Mouse (Mus musculus) adrenal gland, adult 10 weeks (tissue): ENCODE results near the gene Olfr572. TPM values are rescaled to one million over a fixed set of nuclear protein-coding genes. Genes with fewer than 3 reads are reported as not detected.

Experiments used
- polyA plus RNA-seq: library from polyadenylated mRNA; stranded (reverse); fragments of 350-450 nt; fragmentation: Illumina TruSeq; extraction: RNeasy Lipid Tissue Mini Kit (QIAGEN cat#74804); gene quantifications from one replicate; pipeline ENCODE4 v1.2.3, GENCODE M21; 2014; ENCODE audit warnings: low read depth, low replicate concordance

Gene Olfr572
- not detected for polyA plus RNA-seq

DNA sequence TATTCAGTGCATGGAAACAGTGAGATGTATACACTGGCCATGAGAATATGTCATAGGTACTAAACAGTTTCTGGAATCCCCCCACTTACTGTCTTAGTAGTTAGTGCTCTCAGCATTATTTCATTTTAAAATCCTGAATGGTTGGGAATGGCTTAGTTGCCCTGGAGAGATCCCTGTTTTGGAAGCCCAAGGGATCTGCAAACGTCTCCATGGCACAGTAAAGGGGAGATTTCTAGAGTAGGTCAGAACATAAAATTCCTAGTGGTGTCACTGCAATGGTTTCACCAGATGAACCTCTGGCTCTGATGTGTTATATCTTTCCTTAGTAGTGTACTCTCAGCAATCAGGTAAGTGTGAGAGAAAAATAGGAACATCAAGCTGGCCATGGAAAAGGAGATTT is at the start of gene Olfr572:
Gene Olfr572 (plus strand): TSS at position 301 of the 400 bp plus-strand sequence.

DNA sequence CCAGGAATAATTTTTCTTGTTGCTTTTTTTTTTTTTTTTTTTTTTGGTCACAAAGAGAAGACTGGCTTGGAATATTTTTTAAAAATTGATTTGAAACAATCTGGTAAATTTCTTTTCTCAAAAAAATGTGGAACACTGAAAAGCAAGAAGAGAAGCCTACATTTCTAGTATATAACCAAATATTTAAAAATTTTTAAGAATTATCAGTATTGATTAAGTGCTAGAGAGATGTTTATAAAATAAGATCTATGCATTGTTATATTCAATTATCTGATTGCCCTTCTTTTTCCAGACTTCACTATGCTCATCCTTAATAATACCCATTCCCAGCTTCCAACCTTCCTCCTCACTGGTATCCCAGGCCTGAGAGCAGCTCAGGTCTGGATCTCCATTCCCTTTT is 47.4 kb upstream of the Olfr572 start, which contains the start of gene Olfr568:
Gene Olfr568 (plus strand): TSS at position 301 of the 400 bp plus-strand sequence.

DNA sequence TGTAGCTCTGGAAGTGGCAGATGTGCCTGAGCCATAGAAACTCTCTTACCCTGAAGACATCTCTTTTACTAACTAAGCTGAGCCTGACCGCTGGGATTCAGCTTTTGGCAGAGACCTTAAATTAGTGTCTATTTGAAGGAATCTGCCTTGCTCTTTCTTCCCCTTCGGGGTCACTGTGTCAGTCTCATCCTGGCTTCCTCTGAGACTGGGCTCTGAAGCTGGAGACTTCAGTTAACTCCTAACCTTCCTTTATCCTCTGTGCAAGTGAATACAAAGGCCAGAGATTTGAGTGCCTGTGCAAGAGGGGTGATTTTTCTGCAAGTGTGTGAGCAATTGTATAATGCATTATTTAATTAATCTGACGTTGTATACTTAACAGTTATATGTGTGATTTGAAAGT is 33.4 kb upstream of the Olfr572 start, which contains the start of gene Olfr569:
Gene Olfr569 (minus strand): TSS at position 101 of the 400 bp plus-strand sequence.

DNA sequence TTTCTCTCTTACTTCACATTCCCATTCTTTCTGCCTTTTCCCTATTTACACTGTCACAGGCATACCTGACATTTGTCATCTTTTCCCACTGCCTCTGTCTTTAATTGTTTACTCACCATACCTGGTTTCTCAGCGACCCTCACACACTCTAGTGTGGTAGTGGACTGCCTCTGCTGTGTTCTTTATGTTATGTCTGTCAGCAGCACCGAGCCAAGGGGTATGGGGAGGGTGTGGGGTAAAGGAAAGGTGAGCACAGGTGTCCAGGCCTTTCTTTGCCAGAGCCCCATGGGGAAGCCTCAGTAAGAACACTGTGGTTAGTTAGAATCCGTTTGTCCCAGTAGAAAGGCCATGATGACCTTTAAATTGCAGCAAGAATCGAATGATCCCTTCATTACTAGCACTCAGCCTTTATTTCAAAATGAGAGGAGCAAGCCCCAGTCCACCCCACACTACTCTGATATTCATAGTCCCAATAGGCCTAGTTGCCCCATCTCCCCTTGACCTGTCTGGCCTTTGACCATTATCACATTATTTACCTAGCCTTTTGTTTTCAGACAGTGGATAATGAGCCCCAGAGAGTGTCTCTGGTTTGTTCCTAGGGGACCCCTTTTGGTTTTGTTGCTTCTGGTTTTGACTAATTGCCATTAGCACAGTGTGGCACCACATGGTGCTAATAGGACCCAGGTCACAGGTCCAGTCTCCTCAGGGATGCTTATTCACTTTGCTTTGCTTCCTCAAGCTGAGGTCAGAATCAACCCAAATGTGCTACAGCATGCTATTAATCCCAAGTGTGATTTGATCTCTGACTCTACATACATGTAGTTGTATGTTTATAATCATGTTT is 7.0 kb upstream of the Olfr572 start, which contains the start of gene Olfr571:
Gene Olfr571 (minus strand): TSS at position 505 of the 844 bp plus-strand sequence.

GRCm38 (mm10) chr7:102942475-102942874 is 18.3 kb downstream of the Olfr572 start, which contains the start of gene Olfr573-ps1:
Gene Olfr573-ps1, minus strand, starts transcription at chr7:102942575.

GRCm38 (mm10) chr7:102948167-102948566 is 24.0 kb downstream of the Olfr572 start, which contains the start of gene Olfr574:
Gene Olfr574, plus strand, starts transcription at chr7:102948467.

DNA sequence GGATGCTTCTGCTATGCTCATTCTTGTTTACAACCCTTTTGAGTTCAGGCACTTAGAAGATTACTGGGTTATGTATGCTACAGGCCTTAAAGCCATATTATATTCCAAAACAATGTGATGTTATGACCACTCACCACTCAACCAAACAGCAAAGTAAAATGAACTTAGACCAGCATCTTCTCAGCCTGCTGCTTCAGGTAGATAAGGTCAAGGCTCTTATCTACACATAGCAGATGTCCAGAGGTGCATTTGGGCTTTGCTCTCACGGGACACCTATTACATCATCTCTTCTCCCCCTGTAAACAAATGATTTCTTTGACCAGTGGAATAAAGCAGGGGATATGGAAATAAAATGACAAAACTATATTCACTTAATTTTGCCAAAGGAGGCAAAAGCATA is 34.4 kb downstream of the Olfr572 start, which contains the start of gene Olfr575:
Gene Olfr575 (minus strand): TSS at position 183 of the 400 bp plus-strand sequence.

DNA sequence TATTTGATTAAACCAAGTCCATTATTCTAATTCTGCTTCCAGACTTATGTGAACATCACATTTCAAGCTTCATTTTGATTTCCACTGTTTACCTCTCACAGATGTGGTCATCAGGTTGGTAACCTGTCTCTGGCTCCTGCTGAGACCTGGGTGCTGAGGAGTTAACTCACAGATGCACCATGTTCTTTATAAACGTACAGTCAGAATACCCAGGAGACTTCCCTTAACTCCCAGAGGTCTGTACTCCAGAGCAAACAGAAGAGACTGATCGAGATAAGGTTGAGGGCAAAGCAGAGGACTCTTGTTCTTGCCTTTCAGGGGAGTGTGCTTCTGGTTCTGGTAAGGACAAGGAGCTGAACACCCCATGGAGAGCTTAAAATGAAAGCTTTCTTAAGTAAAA is 38.2 kb downstream of the Olfr572 start, which contains the start of gene Olfr576:
Gene Olfr576 (plus strand): TSS at position 301 of the 400 bp plus-strand sequence.

DNA sequence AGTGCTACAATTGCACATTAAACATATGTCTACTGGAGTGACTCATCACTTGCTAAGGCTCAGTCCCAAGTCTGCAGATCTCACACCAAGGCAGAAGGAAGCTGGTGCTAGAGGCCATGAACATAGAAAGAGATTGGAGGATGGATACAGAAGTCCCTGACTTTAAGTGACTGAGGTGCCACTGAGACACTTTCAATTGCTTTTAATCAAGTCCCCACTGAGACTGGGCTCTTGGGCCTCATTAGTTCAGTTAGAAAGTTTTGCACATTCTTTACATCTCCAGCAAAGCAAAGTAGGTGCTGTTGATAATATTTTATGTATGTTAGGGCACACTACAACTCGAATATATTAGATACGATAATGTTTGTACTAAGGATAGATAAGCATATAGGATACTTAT is 51.6 kb downstream of the Olfr572 start, which contains the start of gene Olfr577:
Gene Olfr577 (minus strand): TSS at position 101 of the 400 bp plus-strand sequence.

Other genes with a start within 250 kb of the Olfr572 start
- gene Trim68, start 237.1 kb upstream of the Olfr572 start, polyA plus RNA-seq, result 8.5 TPM
- not detected for gene Olfr557, start 228.5 kb upstream of the Olfr572 start, polyA plus RNA-seq
- gene Olfr558, start 222.2 kb upstream of the Olfr572 start, polyA plus RNA-seq, result 2.6 TPM
- not detected for gene Olfr33, start 205.3 kb upstream of the Olfr572 start, polyA plus RNA-seq
- not detected for gene Olfr559, start 196.9 kb upstream of the Olfr572 start, polyA plus RNA-seq
- gene Olfr560, start 165.0 kb upstream of the Olfr572 start, polyA plus RNA-seq, result not detected
- 0.52 TPM for gene Olfr78, start 164.9 kb upstream of the Olfr572 start, polyA plus RNA-seq
- gene Olfr561, start 153.2 kb upstream of the Olfr572 start, polyA plus RNA-seq, result not detected
- gene Olfr564, start 120.9 kb upstream of the Olfr572 start, polyA plus RNA-seq, result not detected
- gene Olfr566, start 65.6 kb upstream of the Olfr572 start, polyA plus RNA-seq, result not detected
- gene Olfr568, start 47.3 kb upstream of the Olfr572 start, polyA plus RNA-seq, result not detected
- gene Olfr569, start 33.5 kb upstream of the Olfr572 start, polyA plus RNA-seq, result not detected
- gene Olfr570, start 29.8 kb upstream of the Olfr572 start, polyA plus RNA-seq, result not detected
- gene Olfr571, start 6.9 kb upstream of the Olfr572 start, polyA plus RNA-seq, result not detected
- not detected for gene Olfr573-ps1, start 18.2 kb downstream of the Olfr572 start, polyA plus RNA-seq
- gene Olfr574, start 24.1 kb downstream of the Olfr572 start, polyA plus RNA-seq, result not detected
- not detected for gene Olfr575, start 34.4 kb downstream of the Olfr572 start, polyA plus RNA-seq
- not detected for gene Olfr576, start 38.3 kb downstream of the Olfr572 start, polyA plus RNA-seq
- gene Olfr577, start 51.5 kb downstream of the Olfr572 start, polyA plus RNA-seq, result not detected
- gene Olfr578, start 64.9 kb downstream of the Olfr572 start, polyA plus RNA-seq, result not detected
- not detected for gene Olfr582, start 113.6 kb downstream of the Olfr572 start, polyA plus RNA-seq
- not detected for gene Olfr583, start 126.9 kb downstream of the Olfr572 start, polyA plus RNA-seq
- gene Olfr584, start 157.5 kb downstream of the Olfr572 start, polyA plus RNA-seq, result not detected
- gene Olfr585, start 173.3 kb downstream of the Olfr572 start, polyA plus RNA-seq, result not detected
- not detected for gene Olfr586, start 201.2 kb downstream of the Olfr572 start, polyA plus RNA-seq
- gene Olfr588-ps1, start 216.5 kb downstream of the Olfr572 start, polyA plus RNA-seq, result not detected
- gene Olfr589, start 231.9 kb downstream of the Olfr572 start, polyA plus RNA-seq, result not detected